Mouse (Mus musculus): ENCODE measurements around the gene AA986860. TPM values are rescaled to one million over a fixed set of nuclear protein-coding genes. Genes with fewer than 3 reads are reported as not detected.
A peak's percentile ranks its signal among the peaks of the same experiment; 100 is the strongest.

The AA986860 gene
- polyA plus RNA-seq (2014; fragmentation: Nextera tagmentation; extraction: Ambion mirVana), result 28.6 and 28.7 TPM in 2 replicates

- WGBS, result 5% methylated on average over 10 of the region's 10 CpGs
- peak; percentile 85 for ATAC-seq (ENCODE audit: insufficient number of reproducible peaks, insufficient read depth, low FRiP score, low read depth)
- peak within 1 kb of the TSS; percentile 37 for H3K4me2 ChIP-seq (replicated peaks; ENCODE audit: low read depth, low read length)
- 0 out of 2 replicates have a peak, but pooled peaks cover 7% of the 10 kb centered on the region for H3K4me1 ChIP-seq (ENCODE audit: control insufficient read depth, insufficient read depth, low read length)
- no peaks in the 10 kb centered on the region for H3K36me3 ChIP-seq (ENCODE audit: control insufficient read depth, insufficient read depth, low read length)
- H3K27ac ChIP-seq (ENCODE audit: low read length), result peak within 1 kb of the TSS; percentile 83; the same call in 1 of the 2 replicates
- H3K9ac ChIP-seq (replicated peaks; ENCODE audit: low read depth, low read length), result no peak within 1 kb of the TSS; the same call in 1 of the 2 replicates
- peak within 1 kb of the TSS; percentile 26 for H3K4me3 ChIP-seq (ENCODE audit: low read depth, low read length)
- H3K9me3 ChIP-seq (ENCODE audit: control insufficient read depth, low read depth, low read length), result no peaks in the 10 kb centered on the region
- no peaks in the 10 kb centered on the region for H3K27me3 ChIP-seq (ENCODE audit: control insufficient read depth, insufficient read depth, low read length)
These were observed at the start of gene AA986860 for GRCm38 (mm10) chr1:130731741-130732337. TSS of gene AA986860 (plus strand) at chr1:130731976.

- Histone ChIP-seq H3K4me1 (ENCODE audit: control insufficient read depth, insufficient read depth, low read length) (no peaks in the 10 kb centered on the region), H3K4me3 (ENCODE audit: low read depth, low read length) (no peak overlapping the region), H3K27me3 (ENCODE audit: control insufficient read depth, insufficient read depth, low read length) (no peaks in the 10 kb centered on the region), H3K9ac (replicated peaks; ENCODE audit: low read depth, low read length) (no peak overlapping the region), H3K36me3 (ENCODE audit: control insufficient read depth, insufficient read depth, low read length) (no peaks in the 10 kb centered on the region), H3K9me3 (ENCODE audit: control insufficient read depth, low read depth, low read length) (no peaks in the 10 kb centered on the region), H3K27ac (ENCODE audit: low read length) (no peak overlapping the region), H3K4me2 (replicated peaks; ENCODE audit: low read depth, low read length) (no peak overlapping the region)
- no peak for ATAC-seq (ENCODE audit: insufficient number of reproducible peaks, insufficient read depth, low FRiP score, low read depth)
- WGBS, result 64% methylated on average over 1 of the region's 1 CpGs
These were observed 47.9 kb upstream of the AA986860 start for GRCm38 (mm10) chr1:130683905-130684304.

GRCm38 (mm10) chr1:130698601-130699000, 33.2 kb upstream of the AA986860 start:
- no peak overlapping the region for H3K4me2 ChIP-seq (replicated peaks; ENCODE audit: low read depth, low read length)
- H3K27ac ChIP-seq (ENCODE audit: low read length), result no peak overlapping the region
- no peak for ATAC-seq (ENCODE audit: insufficient number of reproducible peaks, insufficient read depth, low FRiP score, low read depth)
- H3K4me3 ChIP-seq (ENCODE audit: low read depth, low read length), result no peak overlapping the region
- no peaks in the 10 kb centered on the region for H3K9me3 ChIP-seq (ENCODE audit: control insufficient read depth, low read depth, low read length)
- H3K27me3 ChIP-seq (ENCODE audit: control insufficient read depth, insufficient read depth, low read length), result no peaks in the 10 kb centered on the region
- H3K36me3 ChIP-seq (ENCODE audit: control insufficient read depth, insufficient read depth, low read length), result peaks cover 38% of the 10 kb centered on the region
- 91% methylated on average over 5 of the region's 5 CpGs for WGBS
- no peak overlapping the region for H3K9ac ChIP-seq (replicated peaks; ENCODE audit: low read depth, low read length)
- H3K4me1 ChIP-seq (ENCODE audit: control insufficient read depth, insufficient read depth, low read length), result no peaks in the 10 kb centered on the region

GRCm38 (mm10) chr1:130699937-130700633, 31.7 kb upstream of the AA986860 start:
- Histone ChIP-seq H3K9ac (replicated peaks; ENCODE audit: low read depth, low read length) (no peak overlapping the region), H3K27me3 (ENCODE audit: control insufficient read depth, insufficient read depth, low read length) (no peaks in the 10 kb centered on the region), H3K9me3 (ENCODE audit: control insufficient read depth, low read depth, low read length) (no peaks in the 10 kb centered on the region), H3K27ac (ENCODE audit: low read length) (no peak overlapping the region), H3K36me3 (ENCODE audit: control insufficient read depth, insufficient read depth, low read length) (peaks cover 37% of the 10 kb centered on the region), H3K4me3 (ENCODE audit: low read depth, low read length) (no peak overlapping the region), H3K4me2 (replicated peaks; ENCODE audit: low read depth, low read length) (no peak overlapping the region), H3K4me1 (ENCODE audit: control insufficient read depth, insufficient read depth, low read length) (no peaks in the 10 kb centered on the region)
- no peak for ATAC-seq (ENCODE audit: insufficient number of reproducible peaks, insufficient read depth, low FRiP score, low read depth)
- 93% methylated on average over 10 of the region's 10 CpGs for WGBS

- no peak overlapping the region for H3K27ac ChIP-seq (ENCODE audit: low read length)
- H3K9ac ChIP-seq (replicated peaks; ENCODE audit: low read depth, low read length), result no peak overlapping the region
- no peaks in the 10 kb centered on the region for H3K9me3 ChIP-seq (ENCODE audit: control insufficient read depth, low read depth, low read length)
- no peak overlapping the region for H3K4me3 ChIP-seq (ENCODE audit: low read depth, low read length)
- peaks cover 47% of the 10 kb centered on the region for H3K36me3 ChIP-seq (ENCODE audit: control insufficient read depth, insufficient read depth, low read length)
- 95% methylated on average over 11 of the region's 11 CpGs for WGBS
- no peak overlapping the region for H3K4me2 ChIP-seq (replicated peaks; ENCODE audit: low read depth, low read length)
- H3K27me3 ChIP-seq (ENCODE audit: control insufficient read depth, insufficient read depth, low read length), result no peaks in the 10 kb centered on the region
- no peak for ATAC-seq (ENCODE audit: insufficient number of reproducible peaks, insufficient read depth, low FRiP score, low read depth)
- H3K4me1 ChIP-seq (ENCODE audit: control insufficient read depth, insufficient read depth, low read length), result no peaks in the 10 kb centered on the region
These were observed 29.8 kb upstream of the AA986860 start for GRCm38 (mm10) chr1:130701976-130702375.

- Histone ChIP-seq H3K9me3 (ENCODE audit: control insufficient read depth, low read depth, low read length) (no peaks in the 10 kb centered on the region), H3K9ac (replicated peaks; ENCODE audit: low read depth, low read length) (no peak overlapping the region), H3K27ac (ENCODE audit: low read length) (no peak overlapping the region), H3K4me3 (ENCODE audit: low read depth, low read length) (no peak overlapping the region), H3K4me2 (replicated peaks; ENCODE audit: low read depth, low read length) (no peak overlapping the region), H3K27me3 (ENCODE audit: control insufficient read depth, insufficient read depth, low read length) (no peaks in the 10 kb centered on the region), H3K4me1 (ENCODE audit: control insufficient read depth, insufficient read depth, low read length) (no peaks in the 10 kb centered on the region), H3K36me3 (ENCODE audit: control insufficient read depth, insufficient read depth, low read length) (peaks cover 44% of the 10 kb centered on the region)
- no peak for ATAC-seq (ENCODE audit: insufficient number of reproducible peaks, insufficient read depth, low FRiP score, low read depth)
- WGBS, result 72% methylated on average over 2 of the region's 2 CpGs
These were observed 28.2 kb upstream of the AA986860 start for GRCm38 (mm10) chr1:130703613-130704012.

- no peak for ATAC-seq (ENCODE audit: insufficient number of reproducible peaks, insufficient read depth, low FRiP score, low read depth)
- WGBS, result 91% methylated on average over 22 of the region's 22 CpGs
These were observed 21.3 kb upstream of the AA986860 start for GRCm38 (mm10) chr1:130710283-130711080.

GRCm38 (mm10) chr1:130714046-130714445, 17.7 kb upstream of the AA986860 start:
- H3K27ac ChIP-seq (ENCODE audit: low read length), result no peak overlapping the region
- no peak overlapping the region for H3K9ac ChIP-seq (replicated peaks; ENCODE audit: low read depth, low read length)
- H3K4me3 ChIP-seq (ENCODE audit: low read depth, low read length), result no peak overlapping the region
- no peaks in the 10 kb centered on the region for H3K36me3 ChIP-seq (ENCODE audit: control insufficient read depth, insufficient read depth, low read length)
- H3K4me2 ChIP-seq (replicated peaks; ENCODE audit: low read depth, low read length), result no peak overlapping the region
- H3K9me3 ChIP-seq (ENCODE audit: control insufficient read depth, low read depth, low read length), result no peaks in the 10 kb centered on the region
- peaks cover 8% of the 10 kb centered on the region; the same call in 1 of the 2 replicates for H3K4me1 ChIP-seq (ENCODE audit: control insufficient read depth, insufficient read depth, low read length)
- H3K27me3 ChIP-seq (ENCODE audit: control insufficient read depth, insufficient read depth, low read length), result no peaks in the 10 kb centered on the region
- no peak for ATAC-seq (ENCODE audit: insufficient number of reproducible peaks, insufficient read depth, low FRiP score, low read depth)
- 84% methylated on average over 4 of the region's 4 CpGs for WGBS

More at GRCm38 (mm10) chr1:130710283-130711080, 21.3 kb upstream of the AA986860 start:
- Histone ChIP-seq H3K4me1 (ENCODE audit: control insufficient read depth, insufficient read depth, low read length) (no peaks in the 10 kb centered on the region), H3K36me3 (ENCODE audit: control insufficient read depth, insufficient read depth, low read length) (peaks cover 15% of the 10 kb centered on the region; the same call in 1 of the 2 replicates), H3K27me3 (ENCODE audit: control insufficient read depth, insufficient read depth, low read length) (no peaks in the 10 kb centered on the region), H3K9me3 (ENCODE audit: control insufficient read depth, low read depth, low read length) (no peaks in the 10 kb centered on the region), H3K27ac (ENCODE audit: low read length) (no peak overlapping the region), H3K9ac (replicated peaks; ENCODE audit: low read depth, low read length) (no peak overlapping the region), H3K4me2 (replicated peaks; ENCODE audit: low read depth, low read length) (no peak overlapping the region), H3K4me3 (ENCODE audit: low read depth, low read length) (no peak overlapping the region)
